Mouse (Mus musculus) adrenal gland, adult 8-10 months (tissue): Measurements from ENCODE around the gene Zfp882. TPM values are rescaled to one million over a fixed set of nuclear protein-coding genes. Genes with fewer than 3 reads are reported as not detected.
"Not testable (repeated sequence)": the region's sequence is repeated elsewhere in the genome, so short reads cannot be mapped to it uniquely, and the experiment has no call there.

Experiments used
- DNase-seq: peaks from one replicate; pipeline ENCODE4 v3.0.0; 2022
- total RNA-seq, 4 experiments: library from RNA; stranded (reverse); gene quantifications; 2 replicates each; pipeline ENCODE4 v1.2.4; 2022

The Zfp882 gene
- 1 to 10 TPM; 5.6 to 8.4 (median 7.4) TPM for total RNA-seq

DNA sequence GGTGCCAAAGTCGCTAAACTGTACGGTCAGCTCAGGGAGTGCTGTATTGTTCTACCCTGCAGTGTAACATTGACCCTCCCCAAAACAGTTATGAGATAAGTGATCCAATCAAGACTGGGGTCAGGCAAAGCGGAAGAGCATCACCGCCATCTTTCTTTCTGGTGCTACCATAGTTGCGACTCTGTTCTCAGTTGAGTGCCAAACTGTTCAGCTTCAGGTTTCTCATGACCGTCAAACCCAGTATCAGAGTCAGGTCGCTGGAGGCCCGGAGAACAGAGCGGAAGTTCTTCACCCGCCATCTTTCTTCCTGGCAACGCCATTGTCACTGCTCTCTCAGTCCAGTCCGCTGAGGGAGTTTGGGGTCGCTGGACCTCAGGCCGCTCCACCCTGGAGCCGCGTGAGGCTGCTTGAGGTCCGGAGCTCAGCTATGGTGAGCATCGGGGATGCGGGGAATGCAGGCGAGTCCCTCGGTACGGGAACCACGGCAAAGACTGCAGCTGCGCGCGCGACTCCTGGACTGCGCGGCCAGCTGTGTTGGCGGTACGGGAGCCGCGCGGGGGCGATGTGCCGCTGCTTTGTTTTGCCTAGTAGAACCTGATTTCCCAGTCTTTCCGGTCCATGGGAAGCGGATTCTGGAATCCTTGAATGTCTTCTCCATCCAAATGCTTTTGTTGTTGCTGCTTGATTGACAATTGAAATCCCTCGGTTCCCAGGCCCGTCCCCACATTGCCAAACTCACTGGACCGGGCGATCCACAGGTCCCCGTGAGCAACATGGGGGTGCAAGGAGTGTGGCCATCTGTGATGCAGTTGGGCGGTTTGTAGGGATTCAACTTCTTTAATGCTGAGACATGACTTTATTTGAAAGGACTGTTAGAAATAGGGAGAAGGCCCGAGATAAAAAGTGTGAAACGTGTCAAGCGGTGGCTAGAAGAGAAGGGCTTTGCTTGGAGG lies at the start of gene Zfp882, which contains the start of gene Zfp617:
TSS of gene Zfp882 (plus strand) at position 300 of the 953 bp plus-strand sequence.
TSS of gene Zfp617 (plus strand) at position 327 of the 953 bp plus-strand sequence.
- DNase-seq, result peak; percentile 85

- DNase-seq, result not testable (repeated sequence)
Measured at GRCm38 (mm10) chr8:71861551-71861950, 46.9 kb upstream of the Zfp882 start.

DNA sequence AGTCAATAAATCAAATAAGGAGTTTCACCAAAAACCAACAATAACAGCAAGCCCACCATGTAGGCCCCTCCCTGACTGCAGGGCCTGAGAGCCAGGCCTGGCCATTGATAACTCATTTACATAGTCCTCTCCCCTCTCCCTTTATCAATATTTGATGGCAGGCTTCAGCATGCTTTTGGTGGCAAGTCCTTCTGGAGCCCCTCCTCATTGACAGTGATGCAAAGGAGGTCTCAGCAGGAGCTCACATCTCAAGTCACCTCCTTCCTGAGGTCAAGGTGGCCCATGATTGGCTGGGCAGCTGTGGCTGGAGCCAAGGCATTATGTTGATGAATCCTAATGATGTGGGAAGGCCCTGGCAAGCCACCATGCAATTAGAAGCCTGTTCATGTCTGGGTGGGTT lies 46.4 kb upstream of the Zfp882 start:
- DNase-seq, result not testable (repeated sequence)

DNA sequence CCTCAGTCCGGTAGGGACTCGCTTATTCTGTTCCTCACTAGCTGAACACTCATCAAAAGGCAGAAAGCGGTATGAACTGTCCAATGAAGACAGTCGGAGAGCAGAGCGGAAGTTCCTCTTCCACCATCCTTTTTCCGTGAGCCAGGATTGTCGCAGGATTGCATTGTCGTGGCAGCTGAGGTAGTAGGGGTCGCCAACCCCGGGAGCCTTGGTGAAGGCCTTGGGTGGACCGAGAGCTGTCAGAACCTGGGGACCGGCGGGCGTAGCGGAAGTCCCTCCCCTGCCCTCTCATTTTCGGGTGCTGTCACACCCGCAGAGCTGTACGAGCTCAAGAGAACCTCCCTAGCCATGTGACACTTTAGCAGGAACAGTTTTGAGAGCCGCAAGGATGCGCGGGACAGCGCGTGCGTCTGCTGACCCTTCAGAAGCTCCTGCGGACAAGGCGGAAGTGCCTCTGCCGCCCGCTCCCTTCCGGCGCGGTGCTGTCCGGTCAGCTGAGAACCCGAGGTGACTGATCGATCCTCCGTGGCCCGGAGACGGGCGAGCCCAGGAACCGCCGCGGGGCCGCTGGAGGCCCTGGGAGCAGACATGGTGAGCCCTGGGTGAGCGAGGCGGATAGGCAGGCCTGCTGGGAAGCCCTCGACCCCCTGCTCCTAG lies 26.7 kb upstream of the Zfp882 start, which contains the start of gene Zfp709:
TSS of gene Zfp709 (plus strand) at position 402 of the 657 bp plus-strand sequence.
- DNase-seq, result peak; percentile 63

GRCm38 (mm10) chr8:71900666-71901065 lies 7.7 kb upstream of the Zfp882 start:
- DNase-seq, result not testable (repeated sequence)

- DNase-seq, result not testable (repeated sequence)
Measured at GRCm38 (mm10) chr8:71903084-71903483, 5.3 kb upstream of the Zfp882 start.

- DNase-seq, result no peak
Measured at GRCm38 (mm10) chr8:71906809-71907208, 1.6 kb upstream of the Zfp882 start.

- no peak for DNase-seq
Measured at GRCm38 (mm10) chr8:71907798-71908257, 580 bp upstream of the Zfp882 start.

GRCm38 (mm10) chr8:71912286-71912685 lies 3.9 kb downstream of the Zfp882 start:
- DNase-seq, result no peak

- DNase-seq, result peak; percentile 96
Measured at GRCm38 (mm10) chr8:71922567-71923401, 14.4 kb downstream of the Zfp882 start.

DNA sequence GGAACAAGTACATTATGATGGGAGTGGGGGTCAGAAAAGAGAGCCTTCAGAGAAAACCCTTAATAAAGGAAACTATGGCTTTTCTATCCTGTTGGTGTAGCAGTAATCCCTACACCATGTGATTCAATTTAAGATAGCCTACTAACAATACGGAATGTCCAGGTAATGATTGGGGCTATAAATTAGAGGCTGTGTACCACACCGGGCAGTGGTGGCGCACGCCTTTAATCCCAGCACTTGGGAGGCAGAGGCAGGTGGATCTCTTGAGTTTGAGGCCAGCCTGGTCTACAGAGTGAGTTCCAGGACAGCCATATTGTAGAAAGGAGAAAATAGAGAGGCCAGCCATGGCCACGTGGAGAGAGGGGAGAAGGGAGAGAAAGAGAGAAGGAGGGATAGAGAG lies 17.4 kb downstream of the Zfp882 start:
- DNase-seq, result no peak

- DNase-seq, result peak; percentile 33
Measured at GRCm38 (mm10) chr8:71926551-71926950, 18.1 kb downstream of the Zfp882 start.

- DNase-seq, result no peak
Measured at GRCm38 (mm10) chr8:71927779-71928178, 19.4 kb downstream of the Zfp882 start.

DNA sequence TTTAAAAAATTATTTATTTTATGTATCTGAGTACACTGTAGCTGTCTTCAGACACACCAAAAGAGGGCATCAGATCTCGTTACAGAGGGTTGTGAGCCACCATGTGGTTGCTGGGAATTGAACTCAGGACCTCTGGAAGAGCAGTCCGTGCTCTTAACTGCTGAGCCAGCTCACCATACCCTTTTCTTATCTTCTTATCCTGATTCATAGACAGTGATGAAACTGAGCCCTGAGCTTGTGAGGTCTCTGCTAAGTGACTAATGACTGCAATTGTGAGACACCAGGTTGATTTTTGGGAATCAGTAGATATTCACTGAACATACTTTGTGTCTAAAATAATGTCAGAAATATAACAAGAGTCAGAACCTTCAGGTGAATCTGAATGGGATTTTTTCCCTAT lies 29.6 kb downstream of the Zfp882 start:
- not testable (repeated sequence) for DNase-seq

DNA sequence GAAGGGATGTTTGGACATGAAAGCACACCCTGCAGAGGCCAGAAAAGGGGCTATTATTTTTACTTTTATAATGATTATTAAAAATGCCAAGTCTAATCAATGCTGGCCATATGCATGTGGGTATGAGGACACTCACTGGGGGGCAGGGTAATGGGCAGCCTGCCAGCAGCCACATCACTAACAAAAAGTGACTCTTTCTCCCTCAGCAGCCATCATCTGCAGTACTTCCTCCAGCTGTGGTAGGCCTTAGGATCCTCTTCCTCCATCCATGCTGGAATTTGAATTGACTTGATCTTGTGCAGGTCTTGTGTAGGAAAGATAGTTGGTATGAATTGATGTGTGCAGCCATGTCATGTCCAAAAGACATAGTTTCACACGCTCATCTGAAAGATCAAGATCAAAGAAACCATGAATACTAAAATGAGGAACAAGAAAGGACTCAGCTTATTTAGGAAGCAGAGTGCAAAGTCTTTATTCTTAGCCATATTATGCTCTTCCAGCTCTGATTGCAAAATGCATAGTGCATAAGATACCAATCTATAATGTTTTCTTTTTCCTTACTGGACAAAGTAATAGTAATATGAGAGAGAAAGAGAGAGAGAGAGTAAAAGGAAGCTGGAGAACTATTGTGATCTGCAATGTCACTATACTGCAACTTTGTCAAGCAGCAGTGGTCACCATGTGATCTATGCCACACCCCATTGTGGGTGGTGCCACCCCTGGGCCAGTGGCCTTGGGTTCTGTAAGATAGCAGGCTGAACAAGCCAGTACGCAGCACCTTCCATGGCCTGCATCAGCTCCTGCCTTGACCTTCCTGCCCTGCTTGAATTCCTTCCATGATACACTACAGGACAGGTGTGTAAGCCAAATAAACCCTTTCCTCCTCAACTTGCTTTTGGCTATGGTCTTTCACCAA lies 32.1 kb downstream of the Zfp882 start:
- DNase-seq, result no peak

DNA sequence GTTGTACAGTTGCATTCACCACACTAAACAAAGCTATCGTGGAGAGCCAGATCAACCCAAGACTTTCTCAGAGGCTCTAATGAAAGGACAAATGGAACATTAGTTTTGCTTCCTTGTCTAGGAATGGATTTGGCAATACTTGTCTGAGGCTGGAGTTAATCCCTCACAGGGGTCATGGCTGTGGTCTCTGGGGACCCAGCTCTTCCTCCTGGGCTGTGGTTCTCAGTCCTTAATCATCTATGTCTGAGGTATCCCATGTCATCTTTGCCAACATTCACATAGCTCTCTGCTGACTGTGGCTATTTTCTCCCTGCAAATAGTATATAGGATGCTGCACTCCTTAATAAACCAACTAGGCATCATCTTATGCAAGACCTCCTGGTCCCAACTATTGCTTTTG lies 33.4 kb downstream of the Zfp882 start:
- no peak for DNase-seq

DNA sequence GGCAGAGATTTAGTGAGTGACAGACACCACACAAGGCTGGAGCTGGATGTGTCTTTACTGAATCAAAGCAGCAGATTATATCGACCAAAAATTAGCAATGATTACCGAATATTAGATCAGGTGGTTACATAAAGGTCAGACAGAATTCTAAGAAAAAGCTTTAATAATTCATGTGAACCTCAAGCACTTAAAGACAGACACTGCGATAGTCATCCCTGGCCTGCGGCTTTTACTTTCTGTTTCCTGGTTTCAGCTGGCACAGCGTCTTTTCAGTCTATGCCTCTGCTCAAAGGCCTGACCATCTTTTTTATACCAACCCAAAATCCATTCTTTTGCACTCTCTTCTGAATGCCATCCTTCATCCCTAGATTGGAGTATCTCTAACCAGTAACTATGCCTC lies 40.2 kb downstream of the Zfp882 start:
- DNase-seq, result no peak

DNA sequence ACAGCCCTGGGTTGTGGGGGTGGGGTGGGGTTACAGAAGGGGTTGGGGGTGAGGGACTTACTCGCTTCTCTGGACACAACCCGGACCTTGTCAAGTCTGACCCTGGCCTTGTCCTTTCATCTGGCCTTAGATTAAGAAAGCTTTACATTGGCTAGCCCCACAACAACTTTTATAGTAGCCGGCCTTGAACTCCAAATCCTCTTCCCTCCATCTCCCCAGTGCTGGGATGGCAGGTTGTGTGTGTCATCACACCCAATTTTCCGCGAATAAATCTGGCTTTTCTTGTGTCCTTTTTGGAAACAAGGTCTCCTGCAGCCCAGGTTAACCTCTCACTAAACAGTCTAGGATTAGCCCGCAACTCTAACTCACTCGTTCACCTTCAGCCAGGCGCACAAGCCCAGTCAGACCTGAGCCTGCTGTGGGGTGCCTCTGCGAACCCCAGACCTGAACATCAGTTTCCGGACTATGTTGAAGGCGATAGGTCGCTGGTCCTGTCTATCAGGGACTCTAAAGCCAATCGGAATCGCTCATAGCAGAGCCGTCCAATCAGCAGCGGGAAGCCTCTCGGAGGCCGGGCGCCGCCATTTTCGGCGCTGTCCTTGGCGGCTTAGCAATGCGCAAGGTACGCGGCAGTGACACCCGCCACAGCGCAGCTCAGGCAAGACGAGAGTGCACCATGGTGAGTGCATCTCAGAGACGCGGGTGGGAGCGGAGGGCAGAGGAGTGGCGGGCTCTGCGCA lies 42.2 kb downstream of the Zfp882 start, which contains the start of gene Zfp961:
TSS of gene Zfp961 (plus strand) at position 557 of the 740 bp plus-strand sequence.
- DNase-seq, result peak; percentile 96

DNA sequence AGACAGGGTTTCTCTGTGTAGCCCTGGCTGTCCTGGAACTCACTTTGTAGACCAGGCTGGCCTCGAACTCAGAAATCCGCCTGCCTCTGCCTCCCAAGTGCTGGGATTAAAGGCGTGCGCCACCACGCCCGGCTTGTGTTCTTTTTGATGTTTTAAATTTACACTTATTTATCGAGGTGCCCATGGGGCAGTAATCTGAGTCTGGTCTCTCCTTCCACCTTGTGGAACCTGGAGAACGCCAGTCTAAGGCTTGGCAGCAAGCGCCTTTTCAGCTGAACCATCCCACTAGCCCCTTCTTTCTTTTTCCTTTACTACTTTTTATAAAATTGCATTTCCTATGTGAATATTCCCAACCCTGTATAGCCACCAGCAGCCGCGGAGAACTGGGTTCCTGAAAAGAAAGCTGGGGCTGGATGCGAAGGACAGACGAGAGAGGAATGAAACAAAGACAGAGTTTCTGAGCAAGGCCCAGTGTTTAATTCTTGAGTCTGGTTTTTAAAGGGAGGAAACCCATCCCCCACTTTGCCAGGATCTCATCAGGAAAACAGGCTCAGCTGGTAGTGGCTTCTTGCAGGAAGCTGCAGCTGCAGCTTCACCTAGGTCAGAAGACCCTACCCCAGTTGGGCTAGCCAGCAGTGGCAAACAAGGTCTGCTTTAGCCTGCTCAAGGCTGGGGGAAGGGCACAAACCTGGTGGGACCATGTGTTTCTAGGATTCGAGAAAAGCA lies 43.2 kb downstream of the Zfp882 start:
- no peak for DNase-seq

- no peak for DNase-seq
Measured at GRCm38 (mm10) chr8:71952489-71952888, 44.1 kb downstream of the Zfp882 start.
